Comparison of ENCODE assay signal across 9 mouse cellular contexts in the genomic region with DNA sequence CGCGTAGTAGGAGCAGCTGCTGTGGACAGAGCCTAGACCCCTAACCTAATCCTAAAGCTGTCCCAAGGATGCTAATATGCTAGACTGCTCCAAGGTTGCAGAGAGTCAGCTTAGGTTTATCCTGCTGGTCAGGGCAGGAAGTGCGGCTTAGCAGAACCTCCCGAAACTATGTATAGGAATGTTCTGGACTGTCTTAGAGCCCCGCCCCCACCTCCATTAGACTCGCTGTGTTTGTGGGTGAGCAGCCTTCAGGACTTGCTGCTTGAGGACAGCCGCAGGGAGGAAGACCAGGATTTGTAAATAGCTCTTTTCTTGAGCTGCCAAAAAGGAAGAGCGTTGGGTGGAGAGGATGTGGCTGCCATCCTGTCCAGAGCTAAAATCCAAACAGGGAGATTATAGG. TPM values are rescaled to one million over a fixed set of nuclear protein-coding genes. Genes with fewer than 3 reads are reported as not detected.
A peak's percentile ranks its signal among the peaks of the same experiment; 100 is the strongest.
DNase-seq lines count a peak whose midpoint lies in the region; ATAC-seq and TF ChIP-seq lines count a peak whose summit lies in the region.
"Had no signal": no experiment of that assay in that cellular context is flagged by ENCODE, and none has a peak within 500 bp of the region (broad histone marks: within the 10 kb centered on the region; RNA-seq: fewer than 3 reads in every experiment).

No protein-coding gene starts in this region.

- peak; percentile 29; the same call in 1 of the 2 replicates for TF ChIP-seq CTCF in liver, adult 2 months (IDR thresholded peaks at IDR 0.05; ENCODE audit: low read depth, low read length)

- H3K79me2 ChIP-seq in liver, adult 2 months (ENCODE audit: control insufficient read depth, insufficient read depth, low read length): peaks cover 40% of the 10 kb centered on the region; the same call in 1 of the 2 replicates

- no peak for TF ChIP-seq POLR2A in liver, adult 2 months (IDR thresholded peaks at IDR 0.05; ENCODE audit: extremely low read depth, insufficient read depth, low read length)

- no peak overlapping the region for H3K9ac ChIP-seq in liver, adult 2 months (ENCODE audit: low read depth, low read length)
- no peak overlapping the region for H3K9ac ChIP-seq in liver, embryonic 11.5 days (ENCODE audit: low read depth, low read length)
- H3K9ac ChIP-seq in intestine, embryonic 16.5 days (ENCODE audit: low read depth, low read length): no peak overlapping the region
- H3K9ac ChIP-seq: limb, embryonic 13.5 days had no signal

- H3K27me3 ChIP-seq in liver, adult 2 months (ENCODE audit: control insufficient read depth, insufficient read depth, low read length): no peaks in the 10 kb centered on the region
- no peaks in the 10 kb centered on the region for H3K27me3 ChIP-seq in liver, embryonic 11.5 days (replicated peaks; ENCODE audit: control insufficient read depth, insufficient read depth, low read length)
- no peaks in the 10 kb centered on the region for H3K27me3 ChIP-seq in intestine, embryonic 16.5 days (replicated peaks; ENCODE audit: control insufficient read depth, insufficient read depth, low read length)
- H3K27me3 ChIP-seq: limb, embryonic 13.5 days had no signal

- peak overlapping the region; percentile 52 for H3K27ac ChIP-seq in liver, adult 2 months (replicated peaks; ENCODE audit: insufficient read depth, low read depth, low read length)
- no peak overlapping the region for H3K27ac ChIP-seq in liver, embryonic 11.5 days (ENCODE audit: low read depth, low read length)
- H3K27ac ChIP-seq in intestine, embryonic 16.5 days (ENCODE audit: low read length): 0 out of 2 replicates have a peak overlapping the region, but pooled peaks have one; percentile 45
- H3K27ac ChIP-seq: limb, embryonic 13.5 days had no signal

- 75% methylated on average over 8 of the region's 8 CpGs for WGBS in liver, adult 2 months
- 84% methylated on average over 8 of the region's 8 CpGs for WGBS in liver, embryonic 11.5 days
- 67% methylated on average over 8 of the region's 8 CpGs for WGBS in intestine, embryonic 16.5 days

- intact Hi-C loops in left cerebral cortex, postnatal 4 days (cut with DNase I): no loop called here

- no peak for DNase-seq in liver, adult 2 months (ENCODE audit: extremely low read depth, low read depth, low spot score)
- DNase-seq in liver, embryonic 11.5 days (ENCODE audit: low spot score): no peak
- DNase-seq in embryo, embryonic 11 days: peak; percentile 54
- peak; percentile 40 for DNase-seq in mesoderm, embryonic 11.5 days (ENCODE audit: low read depth, low spot score)
- no peak for DNase-seq in urinary bladder, adult 2 months (ENCODE audit: low spot score)
- no peak for DNase-seq in left cerebral cortex, postnatal 4 days

- H3K9me3 ChIP-seq in liver, embryonic 11.5 days (ENCODE audit: control insufficient read depth, low read length): no peaks in the 10 kb centered on the region
- no peaks in the 10 kb centered on the region for H3K9me3 ChIP-seq in intestine, embryonic 16.5 days (ENCODE audit: control insufficient read depth, low read length)
- H3K9me3 ChIP-seq: limb, embryonic 13.5 days had no signal

- no peaks in the 10 kb centered on the region for H3K36me3 ChIP-seq in liver, adult 2 months (ENCODE audit: control insufficient read depth, insufficient read depth, low read length)
- no peaks in the 10 kb centered on the region for H3K36me3 ChIP-seq in liver, embryonic 11.5 days (ENCODE audit: control insufficient read depth, insufficient read depth, low read length)
- H3K36me3 ChIP-seq in intestine, embryonic 16.5 days (ENCODE audit: control insufficient read depth, insufficient read depth, low read length): no peaks in the 10 kb centered on the region
- H3K36me3 ChIP-seq: limb, embryonic 13.5 days had no signal

- no peak overlapping the region for H3K4me3 ChIP-seq in liver, adult 2 months (ENCODE audit: insufficient read depth, low read depth, low read length)
- no peak overlapping the region for H3K4me3 ChIP-seq in liver, embryonic 11.5 days (ENCODE audit: low read depth, low read length)
- H3K4me3 ChIP-seq in intestine, embryonic 16.5 days (ENCODE audit: low read length): no peak overlapping the region
- H3K4me3 ChIP-seq: limb, embryonic 13.5 days had no signal

- no peak for ATAC-seq in liver, embryonic 11.5 days (replicated peaks; ENCODE audit: low FRiP score)
- no peak for ATAC-seq in intestine, embryonic 16.5 days
- ATAC-seq in erythroid progenitor cell, adult 5-6 weeks (replicated peaks; ENCODE audit: low FRiP score, poor library complexity, severe bottlenecking): no peak

- H3K4me1 ChIP-seq in liver, adult 2 months (ENCODE audit: control insufficient read depth, insufficient read depth, low read length): peaks cover 25% of the 10 kb centered on the region
- 0 out of 2 replicates have a peak, but pooled peaks cover 3% of the 10 kb centered on the region for H3K4me1 ChIP-seq in liver, embryonic 11.5 days (replicated peaks; ENCODE audit: control insufficient read depth, insufficient read depth, low read length)
- peaks cover 12% of the 10 kb centered on the region; the same call in 1 of the 2 replicates for H3K4me1 ChIP-seq in intestine, embryonic 16.5 days (ENCODE audit: control insufficient read depth, insufficient read depth, low read length)

- no peak overlapping the region for H3K4me2 ChIP-seq in liver, embryonic 11.5 days
- no peak overlapping the region for H3K4me2 ChIP-seq in intestine, embryonic 16.5 days (ENCODE audit: low read depth, low read length)
- H3K4me2 ChIP-seq: limb, embryonic 13.5 days had no signal

RNA-seq across cellular contexts. Expression of a gene that starts 59.7 kb away (rescaled TPM):
- 7.8 and 8.9 TPM in 2 replicates for total RNA-seq in liver, adult 2 months (2014; rRNA removed)
- polyA plus RNA-seq in liver, adult 2 months (2012; rRNA removed): 5.1 and 6.0 TPM in 2 replicates
- polyA plus RNA-seq in liver, embryonic 11.5 days (2014; fragmentation: Nextera tagmentation; extraction: Ambion mirVana): 61.0 and 70.0 TPM in 2 replicates
- 41.5 and 51.6 TPM in 2 replicates for polyA plus RNA-seq in intestine, embryonic 16.5 days (2015; fragmentation: Nextera tagmentation; extraction: Ambion mirVana)
- total RNA-seq in erythroid progenitor cell, adult 5-6 weeks (2015; ENCODE audit: low replicate concordance): 14.3 and 19.8 TPM in 2 replicates
- 15.1 and 15.3 TPM in 2 replicates for total RNA-seq in erythroid progenitor cell, adult 5-6 weeks (2017; ENCODE audit: low replicate concordance)
- 32.9 and 33.2 TPM in 2 replicates for polyA plus RNA-seq in urinary bladder, adult 2 months (2012; rRNA removed)
- total RNA-seq in left cerebral cortex, postnatal 4 days (2021): 10 to 100 TPM; 32.4 to 32.7 TPM

Comparison
In these comparisons a context has a peak if more than half of its experiments do, and no peak if none do; other contexts are left out.
1. DNase-seq: peak in embryo, embryonic 11 days (single experiment) and mesoderm, embryonic 11.5 days (single experiment); none in liver, adult 2 months (single experiment), liver, embryonic 11.5 days (single experiment), urinary bladder, adult 2 months (single experiment) and left cerebral cortex, postnatal 4 days (single experiment).